Mouse (Mus musculus) adrenal gland, adult 18-20 months (tissue): ENCODE measurements around the gene Atp1a4. TPM values are rescaled to one million over a fixed set of nuclear protein-coding genes. Genes with fewer than 3 reads are reported as not detected.
A peak's percentile ranks its signal among the peaks of the same experiment; 100 is the strongest.

Experiments
- DNase-seq, 2 experiments: peaks; one replicate each; pipeline ENCODE4 v3.0.0; 2021 to 2022; ENCODE audit warnings: low spot score in 2 of 2
- long read RNA-seq, 2 experiments: library from polyadenylated mRNA; stranded (forward); transcript quantifications; one replicate each; pipeline ENCODE4 v2.0.0; 2021
- total RNA-seq, 2 experiments: library from RNA; stranded (reverse); gene quantifications; 1 replicate in 1 of 2; 2 replicates in 1 of 2; pipeline ENCODE4 v1.2.3; 2021

Gene Atp1a4
- total RNA-seq, result 1 to 10 TPM in 1 of 2 experiments, under 1 TPM in 1; 0.42 to 3.7 TPM
- long read RNA-seq, experiment 1, partial matches to known transcripts, result 2 of 2 reads
- long read RNA-seq, experiment 1, other reads (novel, unspliced or antisense), result 0 of 2 reads
- long read RNA-seq, experiment 2, partial matches to known transcripts, result 6 of 6 reads
- long read RNA-seq, experiment 2, other reads (novel, unspliced or antisense), result 0 of 6 reads

DNA sequence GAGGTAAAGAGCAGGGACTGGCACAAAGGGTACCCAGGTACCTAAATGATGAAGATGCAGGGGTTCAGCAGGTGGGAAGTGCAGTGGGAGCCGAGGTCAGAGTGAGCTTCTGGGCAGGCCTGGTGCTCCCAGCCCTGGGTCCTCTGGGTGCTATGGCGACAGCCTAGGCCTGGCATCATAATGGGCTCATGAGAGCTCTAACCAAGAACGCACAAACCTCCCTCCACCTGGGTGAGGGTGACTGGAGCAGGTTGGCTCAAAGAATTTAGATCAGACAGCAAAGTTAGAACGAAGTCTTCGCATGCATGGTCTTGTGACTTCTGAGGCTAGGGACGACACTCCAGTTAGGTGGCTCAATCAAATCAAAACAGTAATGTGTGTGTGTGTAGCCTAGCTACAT is at the start of gene Atp1a4:
Gene Atp1a4 (minus strand): TSS at position 101 of the 400 bp plus-strand sequence.
- no peak for DNase-seq

DNA sequence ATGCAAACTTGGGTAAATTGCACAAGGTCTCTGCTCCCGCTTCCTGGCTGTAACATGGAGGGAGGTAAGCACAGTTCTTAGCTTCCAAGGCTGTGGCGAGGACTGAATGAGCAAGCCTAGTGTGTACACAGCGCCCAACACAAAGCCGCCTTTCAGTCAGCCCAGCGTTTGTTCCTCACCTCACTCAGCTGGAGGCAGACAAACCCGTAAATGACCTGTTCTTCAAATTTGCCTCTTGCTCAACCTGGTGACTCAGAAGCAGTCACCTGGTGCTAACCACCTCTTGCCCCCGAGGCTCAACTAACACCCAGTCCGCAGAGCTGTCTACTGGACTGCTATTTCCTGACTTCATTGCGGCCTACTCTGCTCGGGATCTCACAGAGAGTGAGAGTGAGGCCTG is 49.7 kb upstream of the Atp1a4 start:
- DNase-seq, result no peak

DNA sequence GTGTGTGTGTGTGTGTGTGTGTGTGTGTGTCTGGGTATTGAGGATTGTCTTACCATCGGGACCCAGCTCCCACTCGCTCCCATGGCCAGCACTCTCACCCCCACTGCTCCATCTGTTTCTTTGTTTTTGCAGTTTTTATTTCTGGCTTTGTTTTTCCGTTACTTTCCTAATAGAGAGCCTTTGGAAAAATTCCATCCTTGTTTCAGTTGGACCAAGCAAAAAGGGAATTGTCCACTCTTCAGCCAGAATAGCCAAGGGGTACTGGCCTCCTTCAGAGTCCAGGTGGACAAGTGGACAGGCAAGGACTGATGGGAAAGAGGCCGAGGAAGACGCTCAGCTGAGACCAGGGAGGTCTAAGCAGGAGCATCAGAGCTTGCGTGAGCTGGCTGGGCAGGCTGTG is 48.7 kb upstream of the Atp1a4 start:
- no peak for DNase-seq

GRCm38 (mm10) chr1:172306196-172306595 is 48.0 kb upstream of the Atp1a4 start:
- DNase-seq, result no peak

GRCm38 (mm10) chr1:172305635-172306034 is 47.4 kb upstream of the Atp1a4 start:
- no peak for DNase-seq

DNA sequence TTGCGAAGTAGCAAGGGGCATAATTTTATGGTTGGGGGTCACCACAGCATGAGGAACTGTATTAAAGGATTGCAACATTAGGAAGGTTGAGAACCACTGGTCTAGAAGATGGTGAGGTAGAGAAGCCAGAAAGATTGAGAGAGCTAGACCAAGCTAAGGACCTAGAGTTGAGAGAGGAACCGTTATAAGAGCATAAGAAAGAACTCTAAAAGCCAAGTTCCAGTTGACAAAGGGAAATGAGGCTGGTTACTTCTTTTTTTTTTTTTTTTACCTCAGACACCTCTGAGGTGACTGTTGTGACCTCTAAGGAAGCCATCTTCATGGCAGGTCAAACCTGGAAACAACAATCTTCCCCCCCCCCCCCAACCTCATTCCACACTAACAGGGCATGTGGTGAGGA is 46.9 kb upstream of the Atp1a4 start:
- DNase-seq, result no peak

DNA sequence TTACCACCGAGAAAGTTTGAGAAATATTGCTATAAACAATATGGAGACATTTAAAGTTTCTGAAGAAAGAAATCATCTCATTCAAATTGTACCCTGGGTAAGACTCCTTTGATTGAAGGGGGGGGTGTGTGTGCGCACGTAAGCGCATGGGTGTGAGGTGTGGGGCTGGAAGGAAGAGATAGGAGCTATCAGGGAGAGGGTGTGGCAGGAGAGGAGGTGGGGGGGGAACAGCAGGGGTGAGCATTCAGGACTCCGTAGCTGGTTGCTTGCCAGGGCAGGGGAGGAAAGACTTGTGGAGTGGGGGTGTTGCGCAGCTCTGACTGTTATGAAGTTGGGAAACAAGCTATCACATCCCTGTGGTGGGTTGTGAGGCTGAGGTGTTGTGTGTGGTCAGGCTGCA is 46.2 kb upstream of the Atp1a4 start:
- no peak for DNase-seq

DNA sequence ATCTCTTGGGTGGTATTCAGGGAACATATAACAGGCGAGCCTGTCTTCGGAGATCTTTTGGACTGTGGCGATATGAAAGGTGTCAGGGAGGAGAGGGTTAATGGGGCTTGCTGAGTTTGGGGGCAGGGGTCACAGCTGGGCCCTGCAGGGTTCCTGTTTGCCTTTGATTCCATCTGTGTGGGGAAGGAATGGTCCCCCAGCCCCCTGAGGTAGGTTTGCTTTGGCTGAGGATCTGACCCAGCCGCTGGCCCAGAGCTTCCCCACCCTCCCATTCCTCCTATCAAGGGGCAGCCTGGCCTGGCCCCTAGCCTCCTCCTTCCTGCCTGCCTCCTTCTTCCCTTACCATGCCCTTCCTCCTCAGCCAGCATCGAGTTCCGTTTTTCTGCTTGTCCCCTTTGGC is 44.6 kb upstream of the Atp1a4 start:
- DNase-seq, result no peak

DNA sequence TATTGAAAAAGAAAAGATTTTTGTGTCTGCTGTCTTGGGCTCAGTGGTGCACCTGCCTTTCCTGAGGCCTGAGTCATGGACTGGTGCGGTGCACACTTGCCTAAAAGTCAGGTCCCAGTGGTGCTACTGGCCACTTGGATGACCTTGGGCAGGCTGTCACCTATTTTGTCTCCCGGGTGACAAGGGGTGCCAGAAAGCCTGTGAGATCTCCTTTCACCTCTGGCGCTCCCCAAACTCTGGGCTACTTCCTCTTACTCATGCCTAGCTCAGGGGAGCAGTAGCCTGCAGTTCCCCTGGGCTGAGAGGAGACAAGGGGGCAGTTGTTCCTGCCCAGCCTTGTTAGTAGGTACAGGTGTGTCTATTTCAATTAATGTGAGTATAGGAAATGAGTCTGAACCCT is 44.1 kb upstream of the Atp1a4 start:
- no peak for DNase-seq

DNA sequence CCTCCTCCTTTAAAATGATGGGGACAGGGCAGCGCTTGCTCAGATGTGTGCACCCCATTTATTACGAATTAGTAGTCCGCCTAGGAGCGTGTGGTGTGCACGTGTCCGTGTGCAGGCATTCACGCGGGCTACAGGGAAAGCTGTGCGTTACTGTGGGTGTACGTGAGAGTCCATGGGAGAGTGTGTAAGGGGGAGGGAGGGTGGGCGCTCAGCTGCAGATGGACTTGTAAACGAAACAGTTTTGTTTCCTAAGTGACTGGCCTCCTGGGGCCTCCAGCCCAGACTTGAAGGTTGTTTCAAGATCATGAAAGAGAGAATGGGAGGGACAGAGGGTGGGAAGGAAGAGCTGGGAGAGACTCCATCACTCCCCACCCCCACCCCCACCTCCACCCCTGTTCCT is 43.0 kb upstream of the Atp1a4 start:
- DNase-seq, result no peak

DNA sequence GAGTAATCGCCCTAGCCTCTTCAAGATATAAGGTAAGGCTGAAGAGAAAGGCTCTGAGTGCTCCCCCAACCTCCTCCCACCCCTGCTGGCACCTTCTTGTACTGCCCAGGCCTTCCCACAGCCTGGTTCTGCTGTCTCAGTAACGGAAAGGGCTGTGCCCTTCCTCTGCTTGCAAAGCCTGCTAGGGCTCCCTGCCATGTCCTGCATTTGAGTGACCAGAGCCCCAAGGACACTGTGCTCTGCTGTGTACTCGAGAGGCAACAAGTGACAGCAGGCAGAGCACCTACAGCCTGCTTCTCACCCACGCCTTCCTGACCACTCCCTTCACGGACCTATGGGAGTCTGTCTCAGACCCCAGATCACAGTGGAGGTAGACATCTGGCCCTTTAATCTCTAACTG is 42.0 kb upstream of the Atp1a4 start:
- peak in 1 of 2 experiments; percentile 44 for DNase-seq

DNA sequence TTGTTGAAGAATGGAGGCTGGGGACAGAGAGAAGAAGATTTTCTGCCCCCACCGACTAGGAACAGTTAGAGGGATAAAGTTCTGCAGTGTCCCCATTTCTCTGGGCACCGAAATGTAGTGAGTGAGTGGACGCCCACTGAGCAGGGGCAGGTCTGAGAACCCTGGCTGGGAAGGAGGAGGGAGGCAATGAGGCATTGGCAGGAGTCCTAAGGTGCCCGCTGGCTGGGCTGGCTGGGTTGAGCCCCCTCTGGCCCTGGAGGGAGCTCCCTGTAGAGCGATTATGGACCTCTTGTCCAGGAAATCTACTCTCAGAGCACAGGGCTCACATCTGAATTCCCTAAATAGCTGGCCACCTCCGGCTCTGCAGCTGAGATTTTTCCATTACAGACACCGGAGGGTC is 41.3 kb upstream of the Atp1a4 start:
- no peak for DNase-seq

DNA sequence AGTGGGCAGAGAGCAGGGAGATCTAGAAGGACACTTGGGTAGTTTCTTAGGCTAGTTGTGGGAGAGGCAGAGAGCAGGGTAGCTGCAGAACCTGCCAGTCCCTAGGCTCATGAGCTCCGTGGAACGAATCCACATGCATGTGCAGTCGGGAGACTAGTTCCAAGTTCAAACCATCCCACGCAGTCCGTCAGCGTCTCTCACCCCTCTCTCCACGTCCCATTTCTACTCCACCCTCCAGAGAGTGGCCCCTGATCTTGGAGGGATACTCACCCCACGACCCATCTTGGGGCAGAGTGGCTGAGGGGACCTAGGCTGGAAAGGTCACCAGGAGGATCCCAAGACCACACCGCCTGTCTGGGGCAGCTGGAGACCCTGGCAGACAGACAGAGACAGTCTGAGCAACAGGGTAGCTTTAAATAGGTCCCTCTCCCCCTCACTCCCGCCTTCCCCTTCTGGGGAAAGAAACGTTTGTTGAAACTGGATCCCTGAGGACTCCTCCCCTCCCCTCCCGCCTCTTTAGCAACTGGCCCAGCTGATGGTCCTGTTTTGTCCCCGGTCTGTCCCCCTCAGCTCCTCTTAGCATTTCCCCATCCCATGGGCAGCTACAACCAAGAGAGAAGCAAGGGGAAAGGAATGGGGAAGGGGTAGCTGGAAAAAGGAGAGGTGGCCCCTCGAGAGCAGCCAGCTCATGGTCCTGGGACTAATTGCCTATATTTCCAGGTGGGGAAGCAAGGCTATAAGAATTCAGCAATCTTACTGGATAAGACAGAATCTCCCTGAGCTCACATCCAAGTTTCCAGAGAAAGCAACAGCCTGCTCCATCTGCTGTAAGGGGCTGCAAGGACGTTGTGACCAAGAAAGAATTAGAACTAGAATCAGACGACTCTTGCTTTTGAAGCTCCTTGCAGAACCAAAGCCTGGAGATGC is 39.7 kb upstream of the Atp1a4 start, which contains the start of gene Atp1a2:
Gene Atp1a2 (minus strand): TSS at position 454 of the 927 bp plus-strand sequence.
- DNase-seq, result no peak

- DNase-seq, result no peak
Measured at GRCm38 (mm10) chr1:172296816-172297510, 38.7 kb upstream of the Atp1a4 start.

DNA sequence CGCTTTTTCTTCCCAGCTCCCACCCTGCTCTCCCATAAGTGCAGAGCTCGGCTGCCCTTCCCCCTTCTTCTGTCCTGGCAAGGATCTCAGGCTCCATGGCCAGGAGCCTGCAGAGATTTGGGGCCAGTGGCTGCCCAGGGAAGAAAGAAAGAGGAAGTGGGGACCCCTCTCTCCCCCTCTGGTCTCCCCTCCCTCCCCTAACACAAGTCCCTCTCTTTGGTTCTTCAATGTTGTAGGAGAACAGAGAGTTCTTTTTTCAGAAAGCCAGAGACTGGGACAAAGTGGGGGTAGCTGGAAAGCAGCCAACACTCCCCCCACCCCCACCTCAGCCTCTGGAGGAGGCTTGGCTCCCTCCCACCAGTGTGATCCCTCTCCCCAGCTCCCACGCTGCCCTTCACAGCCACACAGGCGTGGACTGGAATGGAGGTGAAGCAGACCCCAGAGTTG is 37.6 kb upstream of the Atp1a4 start:
- no peak for DNase-seq

DNA sequence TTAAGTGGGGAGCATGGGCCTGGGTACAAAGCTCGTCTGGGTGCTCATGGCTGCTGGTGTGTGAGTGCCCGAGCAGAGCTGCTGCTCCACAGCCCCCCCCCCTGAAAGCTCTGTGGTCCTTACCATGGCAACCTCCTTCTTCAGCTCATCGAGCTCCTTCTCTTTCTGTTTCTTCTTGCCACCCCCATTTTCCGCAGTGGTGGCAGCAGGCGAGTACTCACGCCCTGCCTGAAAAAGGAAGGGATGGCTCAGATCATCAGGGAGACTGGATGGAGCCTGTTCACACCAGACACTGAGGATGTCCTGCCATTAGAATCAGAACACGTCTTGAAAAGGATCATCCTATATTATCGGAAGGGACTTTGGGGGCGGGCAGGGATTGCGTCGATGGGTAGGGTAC is 35.2 kb upstream of the Atp1a4 start:
- DNase-seq, result no peak

DNA sequence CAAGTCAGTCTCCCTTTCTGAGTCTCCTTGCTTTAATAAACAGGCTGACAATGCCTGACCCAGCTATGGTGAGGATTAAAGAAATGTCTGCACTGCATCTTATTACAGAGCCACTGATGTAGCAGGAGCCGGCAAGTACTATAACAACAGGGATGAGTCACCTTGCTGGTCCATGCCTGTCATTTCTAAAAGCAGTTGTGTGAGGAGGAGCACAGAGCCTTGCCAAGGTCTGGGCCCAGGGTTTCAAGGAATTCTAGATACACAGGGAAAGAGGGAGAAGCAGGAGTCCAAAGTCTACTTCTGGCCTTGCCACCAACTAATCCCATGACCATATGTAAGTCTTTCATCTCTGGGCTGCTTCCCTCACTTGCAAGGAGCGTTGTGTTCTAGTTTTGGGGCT is 34.7 kb upstream of the Atp1a4 start:
- no peak for DNase-seq

GRCm38 (mm10) chr1:172289617-172289946 is 31.4 kb upstream of the Atp1a4 start:
- DNase-seq, result no peak

- DNase-seq, result no peak
Measured at GRCm38 (mm10) chr1:172288900-172289616, 30.8 kb upstream of the Atp1a4 start.

DNA sequence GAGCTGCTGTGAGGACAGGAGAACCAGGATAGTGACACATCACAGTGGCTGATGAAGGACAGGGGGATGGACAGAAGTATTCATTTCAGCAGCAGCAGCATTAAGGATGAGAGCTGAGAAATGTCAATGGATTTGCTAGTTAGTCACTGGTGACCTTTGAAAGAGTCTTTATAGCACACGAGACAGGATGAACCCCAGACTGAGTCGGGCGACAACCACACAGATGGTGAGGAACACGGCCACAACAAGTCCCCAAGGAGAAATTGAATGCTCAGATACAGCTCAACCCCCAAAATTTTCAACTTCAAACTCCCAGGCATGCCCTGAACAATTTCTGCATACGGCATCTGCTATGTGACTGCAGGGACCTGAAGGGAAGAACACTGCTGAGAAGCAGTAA is 28.5 kb upstream of the Atp1a4 start:
- DNase-seq, result no peak

- DNase-seq, result no peak
Measured at GRCm38 (mm10) chr1:172284221-172284620, 26.0 kb upstream of the Atp1a4 start.
